Mouse (Mus musculus): ENCODE measurements at regions not wholly inside any gene's neighbourhood (a gene's known extent, or its start where the extent isn't known, plus 50 kb on each side); places are given as distances from the start of the nearest gene placed in this dataset.

DNA sequence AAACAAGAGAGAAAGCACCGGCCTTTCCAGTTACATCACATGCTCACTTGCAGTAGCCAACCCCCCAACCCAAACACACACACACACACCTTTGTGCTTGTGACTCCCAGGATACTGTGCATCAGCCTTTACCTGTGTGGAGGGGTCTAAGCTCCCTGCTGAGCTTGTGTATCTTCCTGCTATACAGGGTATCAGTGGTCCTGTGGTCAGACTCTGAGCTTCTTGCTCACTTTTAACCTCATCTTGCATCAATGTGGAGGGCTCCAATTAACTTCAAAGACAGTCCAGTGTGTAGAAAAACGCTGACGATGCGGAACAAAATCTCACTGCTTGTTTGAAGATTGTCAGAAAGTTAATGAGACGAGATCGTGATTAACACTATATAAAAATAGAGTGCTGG, 71.4 kb upstream of the Gypa start:
- no peak for DNase-seq

DNA sequence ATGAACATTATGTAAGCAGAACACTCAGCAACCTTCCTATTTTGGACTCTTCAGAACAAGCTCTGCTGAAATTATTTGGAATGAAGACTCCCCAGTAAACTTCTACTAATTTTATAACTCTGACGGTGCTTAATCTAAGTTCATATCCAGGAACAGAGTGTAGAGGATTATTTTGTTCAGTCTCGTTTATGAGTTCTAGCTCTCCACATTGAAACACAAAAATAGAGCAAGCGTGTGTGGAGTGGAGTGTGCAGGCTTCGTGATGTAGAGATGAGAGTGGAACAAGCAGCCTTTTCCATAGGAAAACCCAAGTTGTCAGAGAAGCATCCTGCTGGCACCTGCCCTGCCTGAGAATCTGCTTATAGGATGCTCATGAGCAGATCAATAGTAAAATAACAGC, 77.5 kb upstream of the Gypa start:
- no peak for DNase-seq

DNA sequence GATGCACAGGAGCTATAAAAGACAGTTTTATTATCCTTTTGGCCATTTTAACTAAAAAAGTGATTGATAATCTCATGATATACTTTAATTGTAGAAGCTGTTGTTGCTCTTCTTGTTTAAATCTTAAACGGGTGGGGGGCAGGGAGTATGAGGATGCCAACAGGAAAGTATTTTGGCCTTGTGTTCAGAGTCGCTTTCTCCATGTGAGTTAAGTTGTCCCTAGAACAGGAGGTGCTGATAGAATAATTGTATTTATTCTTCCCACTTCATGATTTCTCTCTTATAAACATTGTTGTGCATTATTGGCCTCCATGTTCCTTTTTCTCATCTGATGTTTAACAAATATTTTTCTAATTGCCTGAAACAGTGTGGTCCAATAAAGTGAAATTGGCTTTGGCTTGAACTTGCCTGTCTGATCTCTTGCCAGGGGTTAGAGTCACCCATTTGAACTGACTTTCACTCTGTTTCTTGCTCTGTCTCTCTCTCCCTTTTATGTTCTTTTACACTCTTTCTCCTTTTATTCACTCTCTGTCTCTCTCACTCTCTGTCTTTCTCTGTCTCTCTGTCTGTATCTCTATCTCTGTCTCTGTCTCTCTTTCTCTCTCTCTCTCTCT, 93.9 kb upstream of the Gypa start:
- DNase-seq: no peak

DNA sequence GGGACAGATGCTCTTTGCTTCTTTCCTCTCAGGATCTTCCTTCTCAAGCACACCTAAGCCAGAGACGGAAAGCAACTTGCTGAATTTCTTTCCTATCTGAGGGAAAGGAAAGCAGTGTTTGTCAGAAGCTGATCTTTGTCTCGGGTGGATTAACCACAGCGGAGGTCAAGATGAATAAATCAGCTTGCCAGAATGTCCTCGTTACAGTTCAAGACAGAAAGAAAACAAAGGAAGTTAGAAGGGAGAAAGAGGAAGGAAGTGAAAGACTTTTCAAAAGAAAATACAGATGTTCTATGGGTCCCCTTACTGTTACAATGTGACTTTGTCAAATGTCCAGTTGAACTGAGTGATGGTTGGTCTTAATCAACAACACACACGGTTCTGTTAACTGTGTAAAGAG, 98.6 kb upstream of the Gypa start:
- no peak for DNase-seq

DNA sequence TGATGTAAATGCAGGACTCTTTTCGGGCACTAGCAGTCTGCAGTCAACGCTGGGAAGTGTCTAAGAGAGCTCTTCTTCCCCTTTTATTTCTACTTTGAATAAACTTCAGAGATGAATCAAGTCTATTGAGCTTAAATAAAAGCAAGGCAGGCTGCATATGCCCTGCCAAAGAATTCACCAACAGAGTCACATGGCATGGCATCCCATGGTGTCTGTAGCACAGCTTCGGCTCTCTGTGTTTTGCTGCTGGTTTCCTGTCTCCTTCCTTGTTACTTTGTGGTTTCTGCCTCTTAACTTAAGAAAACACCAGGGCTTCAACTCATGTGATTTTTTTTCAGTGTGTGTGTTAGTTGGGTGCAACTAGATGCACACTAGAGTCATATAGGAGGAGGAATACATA, 100.5 kb upstream of the Gypa start:
- DNase-seq: peak; percentile 24

DNA sequence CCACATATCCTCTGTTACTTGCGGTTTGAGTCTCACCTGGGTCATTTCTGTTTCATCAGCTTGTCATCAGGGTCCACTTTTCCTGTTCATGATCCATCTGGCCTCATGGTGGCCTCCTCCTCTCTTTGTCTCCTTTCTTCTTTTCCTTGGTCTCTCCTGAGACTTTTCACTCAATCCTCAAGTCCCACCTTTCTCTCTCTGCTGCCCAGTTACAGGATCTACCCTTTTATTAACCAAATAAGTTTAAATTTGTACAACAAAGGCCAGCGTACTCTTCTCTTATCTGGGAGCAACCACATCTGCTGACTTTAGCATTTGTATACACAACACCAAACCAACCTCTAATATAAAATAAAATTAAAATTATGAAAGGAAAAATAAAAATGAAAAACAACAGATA, 124.4 kb upstream of the Gypa start:
- no peak for DNase-seq

DNA sequence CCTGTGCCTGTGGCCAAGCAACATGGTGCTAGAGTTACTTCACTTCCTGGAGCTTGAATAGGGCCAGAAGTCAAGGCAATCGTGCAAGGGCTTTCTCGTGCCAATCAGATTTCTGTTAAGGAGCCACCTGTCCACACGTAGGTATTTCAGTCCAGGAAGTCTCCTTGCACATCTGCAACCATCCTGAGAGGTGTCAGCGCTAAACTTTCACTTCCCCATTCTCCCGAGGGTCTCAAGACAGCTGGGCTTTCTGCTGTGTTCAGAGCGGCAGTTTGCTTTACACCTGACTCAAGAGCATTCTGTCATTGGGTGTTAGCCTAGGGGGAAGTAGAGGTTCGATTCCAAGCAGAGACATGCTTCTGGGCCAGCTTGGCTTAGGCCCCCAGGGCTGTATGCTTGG, 129.5 kb upstream of the Gypa start:
- no peak for DNase-seq

DNA sequence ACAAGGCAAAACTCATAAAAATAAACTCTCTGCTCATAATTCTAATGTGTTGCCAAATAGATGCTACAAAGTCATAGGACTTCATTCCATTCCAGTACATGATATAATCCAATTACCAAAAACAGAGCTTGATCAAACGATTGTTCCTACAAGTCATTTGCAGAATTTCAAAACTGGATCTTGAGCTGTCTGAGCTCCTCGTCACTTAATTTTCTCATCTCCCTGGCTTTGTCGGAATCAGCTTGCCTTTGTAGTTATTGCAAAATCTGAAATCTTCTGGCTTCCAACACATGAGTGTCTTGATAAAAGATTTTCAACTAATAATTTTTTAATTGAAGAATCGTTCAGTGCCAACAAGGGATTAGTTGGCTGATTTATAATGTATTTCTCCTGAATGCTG, 150.3 kb upstream of the Gypa start:
- DNase-seq: no peak

DNA sequence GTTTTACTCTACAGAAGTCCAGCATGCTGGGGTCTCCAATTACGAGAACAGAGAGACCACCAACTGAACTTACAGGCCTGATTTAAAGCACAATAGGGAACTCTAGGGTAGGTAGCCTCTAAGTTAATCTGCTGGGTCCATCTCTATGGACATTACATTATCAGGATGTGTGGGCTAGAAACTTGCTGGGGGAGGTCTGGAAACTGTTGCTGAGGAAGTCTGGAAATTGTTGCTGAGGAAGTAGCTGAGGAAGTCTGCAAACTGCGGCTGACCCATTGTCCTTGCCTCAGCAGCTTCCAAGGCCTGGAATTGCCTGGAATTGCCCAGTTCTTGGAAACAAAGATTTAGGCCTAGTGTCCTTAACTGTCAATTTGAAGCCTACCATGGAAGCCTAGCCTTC, 155.7 kb upstream of the Gypa start:
- DNase-seq: no peak

DNA sequence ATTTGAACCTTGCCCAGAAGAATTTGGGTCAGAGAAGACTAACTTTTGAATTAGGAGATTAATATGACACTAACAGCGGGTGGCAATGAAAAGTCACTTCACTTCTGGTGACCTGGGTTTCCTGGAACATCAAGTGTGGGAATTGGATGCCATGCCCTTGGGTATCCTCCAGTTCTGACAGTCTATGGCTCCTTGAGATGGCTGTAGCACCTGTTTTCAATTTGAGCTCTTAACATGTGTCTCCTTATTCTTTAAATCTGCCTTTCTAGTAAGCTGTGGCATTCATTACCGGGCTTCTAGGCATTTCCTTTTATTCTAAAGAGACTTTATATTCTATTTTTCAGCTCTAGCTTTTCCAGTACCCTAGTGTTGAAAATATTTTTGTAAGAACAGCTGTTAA, 164.9 kb upstream of the Gypa start:
- DNase-seq: no peak

DNA sequence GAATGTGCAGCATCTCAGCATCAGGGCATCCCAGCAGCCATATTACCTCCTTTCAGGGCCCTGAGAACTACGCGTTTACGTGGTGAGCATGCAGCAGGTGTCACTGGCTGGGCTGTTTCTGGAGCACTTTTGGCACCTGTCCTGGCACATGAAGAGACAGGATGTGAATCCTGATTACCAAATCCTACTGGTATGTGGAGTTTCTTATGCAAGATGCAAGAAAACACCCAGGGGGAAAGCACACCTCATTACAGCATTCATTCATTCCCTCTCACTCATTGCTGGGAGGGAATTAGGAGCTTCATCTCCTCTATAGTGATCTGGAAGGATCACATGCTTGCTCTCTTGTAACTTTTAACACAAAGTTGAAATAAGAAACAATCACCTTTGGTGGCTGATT, 167.7 kb upstream of the Gypa start:
- DNase-seq: no peak

DNA sequence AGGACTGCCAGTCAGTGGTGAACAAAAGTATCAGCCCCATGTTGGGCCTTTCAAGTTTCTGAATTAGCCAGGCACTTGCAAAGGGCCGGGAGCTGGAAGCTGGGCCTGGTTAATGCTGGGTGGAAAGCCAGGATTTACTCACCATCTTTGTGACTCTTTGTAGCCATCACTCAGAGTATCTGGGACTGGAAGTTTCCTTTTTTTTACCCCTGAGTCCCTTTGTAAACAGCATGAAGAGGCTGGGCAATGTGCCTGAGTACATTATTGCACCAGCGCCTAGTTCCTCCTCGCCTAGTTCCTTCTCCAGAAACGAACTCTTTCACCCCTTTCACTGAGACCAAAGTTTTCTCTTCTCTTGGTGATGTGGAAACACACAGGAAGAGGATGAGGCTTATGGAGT, 168.4 kb upstream of the Gypa start:
- no peak for DNase-seq

DNA sequence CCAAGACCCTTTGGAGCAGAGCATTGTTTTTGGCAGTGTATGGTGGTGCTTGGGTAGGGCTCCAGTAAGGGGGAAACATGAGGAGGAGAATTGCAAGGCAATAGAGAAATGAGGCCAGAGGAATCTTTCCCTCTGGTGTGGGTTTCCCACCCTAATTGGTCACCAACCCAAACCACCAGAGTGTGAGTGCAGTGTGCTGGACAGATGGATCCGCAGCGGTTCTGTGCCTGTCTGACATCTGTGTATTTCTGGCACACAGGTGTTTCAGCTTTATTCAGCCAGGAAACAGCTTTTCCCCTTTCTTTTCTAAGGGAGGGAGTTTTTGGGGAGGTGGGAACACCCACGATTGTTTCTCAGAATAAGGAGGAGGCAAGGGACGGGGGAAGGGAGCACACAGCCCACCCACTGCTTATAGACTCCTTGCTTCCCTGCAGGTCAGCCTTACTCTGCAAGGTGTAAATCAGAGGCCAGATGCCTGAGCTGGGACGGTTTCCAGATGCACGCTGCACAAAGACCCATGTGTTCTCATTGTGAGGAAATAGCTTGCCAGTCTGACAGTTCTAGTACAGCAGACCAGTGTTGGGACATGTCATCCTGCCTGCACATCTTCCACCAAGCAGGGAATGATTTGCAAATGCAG, 175.2 kb upstream of the Gypa start:
- no peak for DNase-seq

DNA sequence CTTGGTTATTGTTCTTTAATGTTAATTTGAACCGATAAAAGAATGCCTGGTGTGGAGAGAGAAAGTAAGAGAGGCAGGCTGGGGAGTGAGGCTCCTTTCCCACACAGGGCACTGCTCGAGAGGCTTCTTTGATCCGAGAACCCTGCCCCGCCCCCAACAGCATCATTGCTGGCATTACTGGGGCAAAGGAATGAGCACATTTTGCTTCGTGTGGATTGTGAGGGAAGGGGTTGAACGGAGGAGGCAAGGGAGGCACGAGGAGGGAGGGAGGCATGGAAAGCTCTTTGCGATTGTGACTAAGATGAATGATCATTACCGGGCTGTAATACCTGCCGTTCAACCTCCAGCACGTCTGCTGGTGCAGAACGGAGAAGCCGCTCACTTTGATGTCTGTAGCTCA, 178.2 kb upstream of the Gypa start:
- DNase-seq: peak; percentile 21

DNA sequence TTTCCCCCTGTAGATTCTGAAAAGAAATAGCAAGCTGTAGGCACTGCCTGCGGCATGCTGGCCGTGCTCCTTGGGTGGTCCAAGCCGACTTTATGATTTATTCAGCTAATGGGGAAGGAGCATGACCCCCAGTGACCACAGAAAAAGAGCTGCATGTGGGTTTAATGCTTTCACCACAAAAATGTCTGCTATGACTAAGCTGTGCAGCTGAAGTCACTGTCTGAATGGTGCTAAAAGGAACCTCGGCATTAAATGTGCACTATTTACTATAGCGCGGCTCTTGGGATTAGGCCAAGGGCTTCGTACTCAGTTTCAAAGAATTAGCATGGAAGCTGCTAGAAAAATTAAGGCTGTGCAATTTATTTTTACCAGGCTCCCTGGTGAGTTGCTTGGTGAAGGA, 178.8 kb upstream of the Gypa start:
- no peak for DNase-seq

DNA sequence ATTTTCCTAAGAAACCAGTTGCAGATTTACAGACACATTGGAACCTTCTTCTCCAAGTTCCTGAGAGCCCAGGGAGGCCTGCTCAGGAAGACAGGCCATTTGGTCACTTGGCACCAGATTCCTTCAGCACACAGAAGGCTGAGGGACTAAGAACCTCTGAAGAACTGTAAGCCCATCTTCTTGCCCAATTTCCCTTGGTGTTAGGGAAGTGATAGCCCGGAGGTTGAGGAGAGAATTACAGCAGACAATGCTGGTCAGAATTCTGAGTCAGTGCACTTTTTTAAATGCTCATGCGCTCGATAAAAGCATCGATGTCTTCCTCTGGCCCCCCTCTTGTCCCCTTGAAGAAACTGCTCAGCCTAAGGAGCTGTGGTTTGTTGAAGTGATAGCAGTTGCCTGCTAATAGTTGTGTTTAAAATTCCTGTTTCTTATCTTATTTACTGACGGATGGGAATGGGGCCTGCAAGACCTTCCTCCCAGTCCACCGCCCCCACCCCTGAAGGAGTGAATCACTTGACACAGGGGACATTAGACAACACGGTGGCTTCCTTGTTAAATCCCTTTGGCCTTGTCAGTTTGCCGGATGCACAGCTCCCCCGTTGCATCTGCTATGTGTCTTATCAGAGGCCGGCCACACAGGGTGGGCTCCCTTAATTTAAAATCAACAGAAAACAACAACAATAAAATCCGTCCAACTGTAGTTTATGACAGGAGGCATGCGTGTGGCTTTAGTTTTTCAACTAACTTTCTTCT, 179.5 kb upstream of the Gypa start:
- DNase-seq: no peak

DNA sequence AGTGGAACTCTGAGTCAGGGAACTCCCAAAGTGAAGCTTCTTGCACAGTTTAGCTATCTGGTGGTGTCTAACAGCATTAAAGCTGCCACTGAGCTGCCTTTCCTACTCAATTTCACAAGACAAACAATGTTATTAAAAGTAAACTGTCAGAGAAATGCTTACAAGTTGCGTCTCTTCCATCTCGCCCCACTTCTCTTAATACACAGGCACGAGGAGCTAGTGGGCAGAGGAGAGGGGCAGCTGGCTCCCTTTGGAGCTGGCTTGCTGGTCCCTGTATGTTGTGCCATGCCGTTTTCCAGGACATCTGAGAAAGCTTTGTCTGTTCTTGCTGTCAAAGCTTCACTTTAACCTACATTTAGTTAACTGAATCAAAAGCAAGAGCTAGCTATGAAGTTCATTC, 185.8 kb upstream of the Gypa start:
- DNase-seq: no peak

DNA sequence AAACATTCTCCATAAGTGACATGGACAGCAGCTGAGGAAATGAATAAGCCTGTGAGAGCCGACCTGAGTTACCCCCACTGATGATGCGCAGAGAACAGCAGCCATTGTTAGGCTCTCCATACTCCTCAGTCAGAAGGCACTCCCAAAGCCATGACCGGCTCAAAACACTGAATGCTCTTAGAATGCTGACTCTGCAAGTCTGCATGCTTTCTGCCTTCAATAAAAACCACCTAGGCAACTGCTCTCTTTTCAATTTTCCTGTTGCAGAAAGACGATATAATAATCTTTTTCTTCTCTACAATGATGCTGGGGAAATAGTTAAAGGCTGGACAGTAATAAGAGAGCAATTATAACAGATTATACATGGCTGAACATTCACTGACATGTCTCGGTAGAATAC, 195.0 kb upstream of the Gypa start:
- DNase-seq: no peak

DNA sequence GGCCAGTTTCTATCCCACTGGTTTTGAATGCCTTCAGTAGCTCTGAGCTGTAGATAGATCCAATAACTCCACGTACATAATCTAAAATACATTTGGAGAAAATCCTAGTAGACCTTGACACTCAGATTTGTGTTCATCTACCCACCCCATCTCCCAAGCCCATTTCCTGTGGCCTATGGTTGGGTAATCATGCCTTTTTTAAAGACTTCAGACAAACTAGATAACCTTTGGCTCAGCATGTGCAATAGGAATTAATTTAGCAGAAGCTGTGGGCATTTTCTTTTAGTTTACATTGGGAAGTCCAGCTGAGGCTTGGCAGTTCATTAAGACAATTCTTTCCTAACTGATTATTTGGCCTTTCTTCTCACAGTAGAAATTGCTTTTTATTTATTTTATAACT, 203.3 kb upstream of the Gypa start:
- no peak for DNase-seq

DNA sequence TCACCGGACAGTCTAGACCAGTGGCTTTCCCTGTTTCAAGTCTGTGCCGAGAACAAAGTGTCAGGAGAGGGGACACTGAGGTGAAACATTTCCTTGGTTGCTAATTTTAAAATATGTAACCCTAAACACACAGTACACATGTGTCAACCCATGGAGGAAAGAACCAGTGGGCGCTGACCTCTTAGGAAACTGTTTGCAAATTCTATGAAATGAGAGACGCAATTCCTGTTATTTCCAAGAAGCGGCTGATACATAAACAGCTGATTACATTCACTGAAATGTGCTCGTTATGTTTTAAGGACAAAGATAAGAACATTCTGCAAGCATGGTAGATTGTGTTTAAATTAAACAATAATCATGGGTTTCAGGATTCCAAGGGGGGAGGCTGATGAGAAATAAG, 204.3 kb upstream of the Gypa start:
- no peak for DNase-seq

DNA sequence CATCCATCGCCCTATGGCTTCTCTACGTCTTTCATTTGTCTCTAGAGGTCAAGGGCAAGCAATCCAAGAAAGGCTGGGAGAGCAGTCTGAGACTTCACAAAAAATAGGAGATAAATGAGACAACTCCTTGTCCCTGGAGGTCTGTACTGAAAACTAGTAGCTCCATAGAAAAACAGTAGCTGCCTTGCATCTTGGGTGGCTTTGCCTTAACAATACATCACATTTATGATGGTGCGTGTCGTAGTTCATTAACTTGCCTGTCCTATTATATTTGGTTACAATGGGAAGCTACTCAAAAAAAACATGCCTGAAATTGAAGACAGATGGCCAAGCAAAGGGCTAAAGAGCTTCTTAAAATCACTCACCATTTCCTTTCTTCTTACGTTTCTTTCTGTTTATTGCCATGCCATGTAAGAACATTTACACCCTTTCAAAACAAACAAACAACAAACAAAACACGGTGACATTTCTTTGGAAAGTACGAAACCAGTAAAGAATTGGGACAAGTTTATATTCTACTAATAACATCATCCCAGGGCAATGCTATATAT, 211.2 kb upstream of the Hhip start:
- DNase-seq: no peak

DNA sequence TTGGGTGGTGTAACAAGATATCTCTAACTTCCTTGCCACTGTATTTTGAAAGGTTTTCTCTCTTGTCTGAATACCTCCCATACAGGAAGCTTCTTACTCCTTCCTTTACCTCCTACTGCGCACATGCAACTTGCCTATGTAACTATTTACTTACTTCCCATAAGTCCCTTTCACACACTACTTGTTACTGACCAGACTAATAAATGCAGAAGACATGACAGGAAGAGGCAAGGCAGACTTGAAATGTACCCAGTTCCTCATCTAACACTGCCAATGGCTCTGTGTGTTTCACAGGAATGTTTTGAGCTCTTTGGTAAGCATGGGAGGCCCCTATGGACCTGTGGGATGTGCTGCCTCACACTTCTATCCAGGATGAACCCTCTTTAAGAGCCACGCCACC, 207.1 kb upstream of the Hhip start:
- no peak for DNase-seq

DNA sequence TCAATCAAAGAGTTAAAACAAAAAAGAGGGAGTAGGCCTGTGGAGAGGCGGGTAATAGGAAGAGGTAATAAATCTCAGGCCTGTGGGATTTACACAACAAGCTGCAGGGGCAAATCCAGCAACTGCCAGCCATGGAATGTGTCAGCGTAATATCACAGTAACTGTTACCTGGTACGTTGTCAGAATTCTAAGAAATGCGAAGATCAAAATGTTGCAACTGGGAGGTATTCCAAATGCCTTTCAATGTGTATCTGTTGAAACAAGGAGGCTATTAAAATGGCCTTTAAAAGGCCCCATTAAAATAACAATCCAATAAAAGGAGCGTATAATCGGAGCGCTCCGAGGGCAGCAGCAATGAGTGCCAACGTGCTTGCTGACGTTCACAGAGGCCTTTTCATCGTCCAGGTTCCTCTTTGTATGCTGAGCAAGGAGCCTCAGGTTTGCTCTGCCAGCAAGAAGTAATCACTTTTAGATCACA, 205.7 kb upstream of the Hhip start:
- DNase-seq: no peak

DNA sequence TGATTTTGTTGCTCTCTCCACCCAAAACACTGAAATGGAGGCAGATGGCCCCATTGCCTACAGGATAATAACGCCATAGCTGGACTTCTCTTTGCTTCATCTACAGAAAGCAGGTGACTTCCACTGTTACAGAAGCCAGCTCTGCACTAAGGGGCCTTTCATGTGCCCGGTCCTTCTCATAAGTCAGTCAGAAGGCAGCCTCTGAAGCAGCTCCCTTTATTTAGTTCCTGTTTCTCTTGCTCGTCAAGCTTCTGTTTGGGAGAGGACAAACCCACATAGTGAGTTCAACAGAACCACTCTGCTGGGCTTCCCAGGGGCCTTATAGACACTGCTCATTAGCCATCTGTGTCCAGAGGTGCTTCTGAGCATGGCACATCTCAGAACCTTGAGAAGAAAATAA, 205.1 kb upstream of the Hhip start:
- no peak for DNase-seq
